Mouse (Mus musculus): Measurements from ENCODE around the gene Zbtb45.

- TF ChIP-seq POLR2A (IDR thresholded peaks at IDR 0.05; ENCODE audit: low read depth, low read length) = peak; percentile 37; the same call in 1 of the 2 replicates
- TF ChIP-seq CTCF (IDR thresholded peaks at IDR 0.05; ENCODE audit: borderline replicate concordance, insufficient read depth, low read length) = no peak
Measured at GRCm38 (mm10) chr7:13038621-13039169, 28.9 kb upstream of the Zbtb45 start.

Measured in embryonic fibroblast, embryonic 13.5 days (primary cell).